Mouse (Mus musculus): ENCODE data around the gene Agbl4. TPM values are rescaled to one million over a fixed set of nuclear protein-coding genes. Genes with fewer than 3 reads are reported as not detected.

The Agbl4 gene
- polyA plus RNA-seq, 1 experiment from 2014 or later, result 0.38 TPM

- Histone ChIP-seq H3K27me3 (no peaks in the 10 kb centered on the region), H3K4me2 (no peak overlapping the region), H3K9me3 (no peaks in the 10 kb centered on the region), H3K27ac (no peak overlapping the region), H3K4me1 (replicated peaks) (no peaks in the 10 kb centered on the region), H3K36me3 (peaks cover 68% of the 10 kb centered on the region), H3K9ac (replicated peaks) (no peak overlapping the region), H3K4me3 (replicated peaks) (no peak overlapping the region)
- 91% methylated on average over 4 of the region's 4 CpGs for WGBS
- no peak for ATAC-seq (ENCODE audit: insufficient number of reproducible peaks, insufficient read depth, low FRiP score, low TSS enrichment, low read depth)
These were observed 1051.1 kb downstream of the Agbl4 start for GRCm38 (mm10) chr4:111448586-111448985.

GRCm38 (mm10) chr4:111449442-111450199, 1052.2 kb downstream of the Agbl4 start:
- Histone ChIP-seq H3K27ac (no peak overlapping the region), H3K27me3 (no peaks in the 10 kb centered on the region), H3K4me1 (replicated peaks) (no peaks in the 10 kb centered on the region), H3K9me3 (no peaks in the 10 kb centered on the region), H3K4me2 (no peak overlapping the region), H3K4me3 (replicated peaks) (no peak overlapping the region), H3K9ac (replicated peaks) (no peak overlapping the region), H3K36me3 (peaks cover 79% of the 10 kb centered on the region)
- 76% methylated on average over 7 of the region's 7 CpGs for WGBS
- no peak for ATAC-seq (ENCODE audit: insufficient number of reproducible peaks, insufficient read depth, low FRiP score, low TSS enrichment, low read depth)

GRCm38 (mm10) chr4:111451283-111451918, 1053.9 kb downstream of the Agbl4 start:
- no peak for ATAC-seq (ENCODE audit: insufficient number of reproducible peaks, insufficient read depth, low FRiP score, low TSS enrichment, low read depth)
- Histone ChIP-seq H3K4me1 (replicated peaks) (no peaks in the 10 kb centered on the region), H3K4me2 (no peak overlapping the region), H3K9ac (replicated peaks) (no peak overlapping the region), H3K4me3 (replicated peaks) (no peak overlapping the region), H3K27ac (no peak overlapping the region), H3K36me3 (peaks cover 86% of the 10 kb centered on the region), H3K9me3 (no peaks in the 10 kb centered on the region), H3K27me3 (no peaks in the 10 kb centered on the region)
- WGBS, result 79% methylated on average over 7 of the region's 7 CpGs

- H3K36me3 ChIP-seq, result peaks cover 86% of the 10 kb centered on the region
- no peak overlapping the region for H3K4me2 ChIP-seq
- H3K4me1 ChIP-seq (replicated peaks), result 0 out of 2 replicates have a peak, but pooled peaks cover 6% of the 10 kb centered on the region
- no peak for ATAC-seq (ENCODE audit: insufficient number of reproducible peaks, insufficient read depth, low FRiP score, low TSS enrichment, low read depth)
- WGBS, result 93% methylated on average over 5 of the region's 5 CpGs
- H3K9me3 ChIP-seq, result no peaks in the 10 kb centered on the region
- H3K4me3 ChIP-seq (replicated peaks), result no peak overlapping the region
- H3K27ac ChIP-seq, result no peak overlapping the region
- no peaks in the 10 kb centered on the region for H3K27me3 ChIP-seq
- H3K9ac ChIP-seq (replicated peaks), result no peak overlapping the region
These were observed 1054.7 kb downstream of the Agbl4 start for GRCm38 (mm10) chr4:111452192-111452591.

- 83% methylated on average over 3 of the region's 3 CpGs for WGBS
- Histone ChIP-seq H3K9ac (replicated peaks) (no peak overlapping the region), H3K27me3 (no peaks in the 10 kb centered on the region), H3K27ac (no peak overlapping the region), H3K4me3 (replicated peaks) (no peak overlapping the region), H3K4me1 (replicated peaks) (0 out of 2 replicates have a peak, but pooled peaks cover 13% of the 10 kb centered on the region), H3K4me2 (no peak overlapping the region), H3K36me3 (peaks cover 84% of the 10 kb centered on the region), H3K9me3 (no peaks in the 10 kb centered on the region)
- no peak for ATAC-seq (ENCODE audit: insufficient number of reproducible peaks, insufficient read depth, low FRiP score, low TSS enrichment, low read depth)
These were observed 1055.8 kb downstream of the Agbl4 start for GRCm38 (mm10) chr4:111453275-111453674.

- Histone ChIP-seq H3K4me1 (replicated peaks) (0 out of 2 replicates have a peak, but pooled peaks cover 13% of the 10 kb centered on the region), H3K4me3 (replicated peaks) (no peak overlapping the region), H3K4me2 (no peak overlapping the region), H3K9me3 (no peaks in the 10 kb centered on the region), H3K27ac (no peak overlapping the region), H3K9ac (replicated peaks) (no peak overlapping the region), H3K36me3 (peaks cover 86% of the 10 kb centered on the region), H3K27me3 (no peaks in the 10 kb centered on the region)
- ATAC-seq (ENCODE audit: insufficient number of reproducible peaks, insufficient read depth, low FRiP score, low TSS enrichment, low read depth), result no peak
- 87% methylated on average over 5 of the region's 5 CpGs for WGBS
These were observed 1058.2 kb downstream of the Agbl4 start for GRCm38 (mm10) chr4:111455621-111456020.

- Histone ChIP-seq H3K9me3 (no peaks in the 10 kb centered on the region), H3K27me3 (no peaks in the 10 kb centered on the region), H3K9ac (replicated peaks) (no peak overlapping the region), H3K27ac (no peak overlapping the region), H3K4me1 (replicated peaks) (0 out of 2 replicates have a peak, but pooled peaks cover 13% of the 10 kb centered on the region), H3K36me3 (peaks cover 73% of the 10 kb centered on the region), H3K4me2 (no peak overlapping the region), H3K4me3 (replicated peaks) (no peak overlapping the region)
- 38% methylated on average over 5 of the region's 5 CpGs for WGBS
- no peak for ATAC-seq (ENCODE audit: insufficient number of reproducible peaks, insufficient read depth, low FRiP score, low TSS enrichment, low read depth)
These were observed 1060.1 kb downstream of the Agbl4 start for GRCm38 (mm10) chr4:111457568-111457967.

GRCm38 (mm10) chr4:111467293-111467773, 1069.9 kb downstream of the Agbl4 start:
- H3K27me3 ChIP-seq, result no peaks in the 10 kb centered on the region
- H3K4me2 ChIP-seq, result no peak overlapping the region
- no peak overlapping the region for H3K9ac ChIP-seq (replicated peaks)
- WGBS, result 79% methylated on average over 2 of the region's 2 CpGs
- no peak overlapping the region for H3K27ac ChIP-seq
- no peaks in the 10 kb centered on the region for H3K9me3 ChIP-seq
- H3K4me1 ChIP-seq (replicated peaks), result no peaks in the 10 kb centered on the region; the same call in 1 of the 2 replicates
- H3K36me3 ChIP-seq, result no peaks in the 10 kb centered on the region
- no peak overlapping the region for H3K4me3 ChIP-seq (replicated peaks)
- ATAC-seq (ENCODE audit: insufficient number of reproducible peaks, insufficient read depth, low FRiP score, low TSS enrichment, low read depth), result no peak

GRCm38 (mm10) chr4:111467796-111468195, 1070.3 kb downstream of the Agbl4 start:
- WGBS, result 87% methylated on average over 4 of the region's 4 CpGs
- Histone ChIP-seq H3K4me3 (replicated peaks) (no peak overlapping the region), H3K36me3 (no peaks in the 10 kb centered on the region), H3K4me1 (replicated peaks) (peaks cover 5% of the 10 kb centered on the region; the same call in 1 of the 2 replicates), H3K9ac (replicated peaks) (no peak overlapping the region), H3K9me3 (no peaks in the 10 kb centered on the region), H3K4me2 (no peak overlapping the region), H3K27me3 (no peaks in the 10 kb centered on the region), H3K27ac (no peak overlapping the region)
- no peak for ATAC-seq (ENCODE audit: insufficient number of reproducible peaks, insufficient read depth, low FRiP score, low TSS enrichment, low read depth)

GRCm38 (mm10) chr4:111469847-111470246, 1072.4 kb downstream of the Agbl4 start:
- 75% methylated on average over 2 of the region's 2 CpGs for WGBS
- H3K27me3 ChIP-seq, result no peaks in the 10 kb centered on the region
- no peak overlapping the region for H3K27ac ChIP-seq
- H3K36me3 ChIP-seq, result no peaks in the 10 kb centered on the region
- H3K9ac ChIP-seq (replicated peaks), result no peak overlapping the region
- H3K4me1 ChIP-seq (replicated peaks), result peaks cover 8% of the 10 kb centered on the region; the same call in 1 of the 2 replicates
- H3K4me2 ChIP-seq, result no peak overlapping the region
- ATAC-seq (ENCODE audit: insufficient number of reproducible peaks, insufficient read depth, low FRiP score, low TSS enrichment, low read depth), result no peak
- no peak overlapping the region for H3K4me3 ChIP-seq (replicated peaks)
- no peaks in the 10 kb centered on the region for H3K9me3 ChIP-seq

GRCm38 (mm10) chr4:111471726-111472125, 1074.3 kb downstream of the Agbl4 start:
- no peak for ATAC-seq (ENCODE audit: insufficient number of reproducible peaks, insufficient read depth, low FRiP score, low TSS enrichment, low read depth)
- no peaks in the 10 kb centered on the region for H3K27me3 ChIP-seq
- H3K36me3 ChIP-seq, result no peaks in the 10 kb centered on the region
- no peaks in the 10 kb centered on the region for H3K9me3 ChIP-seq
- H3K27ac ChIP-seq, result no peak overlapping the region
- H3K4me3 ChIP-seq (replicated peaks), result no peak overlapping the region
- WGBS, result 76% methylated on average over 3 of the region's 3 CpGs
- H3K4me1 ChIP-seq (replicated peaks), result peaks cover 8% of the 10 kb centered on the region; the same call in 1 of the 2 replicates
- H3K4me2 ChIP-seq, result no peak overlapping the region
- no peak overlapping the region for H3K9ac ChIP-seq (replicated peaks)
